ENCODE assay signal across 9 mouse cellular contexts in genomic region chr10:81409330-81409729, GRCm38 (mm10). TPM values are rescaled to one million over a fixed set of nuclear protein-coding genes. Genes with fewer than 3 reads are reported as not detected.
A peak's percentile ranks its signal among the peaks of the same experiment; 100 is the strongest.
DNase-seq lines count a peak whose midpoint lies in the region; ATAC-seq and TF ChIP-seq lines count a peak whose summit lies in the region.
"Had no signal": no experiment of that assay in that cellular context is flagged by ENCODE, and none has a peak within 500 bp of the region (broad histone marks: within the 10 kb centered on the region; RNA-seq: fewer than 3 reads in every experiment).

No protein-coding gene starts in this region.

- no peak overlapping the region for H3K9ac ChIP-seq in ES-Bruce4 (ENCODE audit: low read depth, poor library complexity, severe bottlenecking)
- H3K9ac ChIP-seq in embryonic facial prominence, embryonic 14.5 days (ENCODE audit: low read depth, low read length), result no peak overlapping the region
- H3K9ac ChIP-seq in liver, embryonic 11.5 days (ENCODE audit: low read depth, low read length), result peak overlapping the region; percentile 35; the same call in 1 of the 2 replicates

- H3K4me3 ChIP-seq in kidney, adult 2 months (ENCODE audit: insufficient read depth, low read depth, low read length), result no peak overlapping the region
- H3K4me3 ChIP-seq in ES-Bruce4 (ENCODE audit: low read depth, low read length), result peak overlapping the region; percentile 42
- H3K4me3 ChIP-seq in embryonic facial prominence, embryonic 14.5 days (ENCODE audit: low read depth, low read length), result no peak overlapping the region
- H3K4me3 ChIP-seq in liver, embryonic 11.5 days (ENCODE audit: low read depth, low read length), result peak overlapping the region; percentile 29

- no peak for TF ChIP-seq CTCF in kidney, adult 2 months (conservative IDR thresholded peaks at IDR 0.05; ENCODE audit: insufficient read depth, insufficient read length, low read depth, low read length)
- TF ChIP-seq CTCF in ES-Bruce4 (IDR thresholded peaks at IDR 0.05; ENCODE audit: low read depth, low read length), result no peak

- no peak overlapping the region for H3K4me2 ChIP-seq in embryonic facial prominence, embryonic 14.5 days (ENCODE audit: low read depth, low read length)
- peak overlapping the region; percentile 48 for H3K4me2 ChIP-seq in liver, embryonic 11.5 days

- TF ChIP-seq EP300 in ES-Bruce4 (IDR thresholded peaks at IDR 0.05; ENCODE audit: insufficient read depth, low read depth, low read length), result no peak

- no peak for TF ChIP-seq POLR2A in kidney, adult 2 months (IDR thresholded peaks at IDR 0.05; ENCODE audit: low read depth, low read length)
- TF ChIP-seq POLR2A in ES-Bruce4 (IDR thresholded peaks at IDR 0.05; ENCODE audit: insufficient read depth, low read length), result no peak

- no peaks in the 10 kb centered on the region for H3K9me3 ChIP-seq in ES-Bruce4 (replicated peaks; ENCODE audit: control insufficient read depth, insufficient read depth, low read length, poor library complexity, severe bottlenecking)
- no peaks in the 10 kb centered on the region for H3K9me3 ChIP-seq in embryonic facial prominence, embryonic 14.5 days (ENCODE audit: control insufficient read depth, low read length)
- no peaks in the 10 kb centered on the region for H3K9me3 ChIP-seq in liver, embryonic 11.5 days (ENCODE audit: control insufficient read depth, low read length)

- no peaks in the 10 kb centered on the region for H3K27me3 ChIP-seq in kidney, adult 2 months (replicated peaks; ENCODE audit: control insufficient read depth, insufficient read depth, low read length)
- no peaks in the 10 kb centered on the region for H3K27me3 ChIP-seq in ES-Bruce4 (ENCODE audit: control insufficient read depth, insufficient read depth, low read length, poor library complexity, severe bottlenecking)
- no peaks in the 10 kb centered on the region for H3K27me3 ChIP-seq in embryonic facial prominence, embryonic 14.5 days (replicated peaks; ENCODE audit: control insufficient read depth, insufficient read depth, low read length)
- H3K27me3 ChIP-seq in liver, embryonic 11.5 days (replicated peaks; ENCODE audit: control insufficient read depth, insufficient read depth, low read length), result peaks cover 24% of the 10 kb centered on the region

- H3K4me1 ChIP-seq in kidney, adult 2 months (ENCODE audit: control insufficient read depth, insufficient read depth, low read length), result peaks cover 63% of the 10 kb centered on the region
- peaks cover 28% of the 10 kb centered on the region for H3K4me1 ChIP-seq in ES-Bruce4 (ENCODE audit: control insufficient read depth, insufficient read depth, low read length)
- peaks cover 56% of the 10 kb centered on the region for H3K4me1 ChIP-seq in embryonic facial prominence, embryonic 14.5 days (ENCODE audit: control insufficient read depth, insufficient read depth, low read length)
- peaks cover 86% of the 10 kb centered on the region for H3K4me1 ChIP-seq in liver, embryonic 11.5 days (replicated peaks; ENCODE audit: control insufficient read depth, insufficient read depth, low read length)

- DNase-seq in kidney, adult 2 months, result no peak
- no peak for DNase-seq in kidney, postnatal 10 days
- DNase-seq in embryonic facial prominence, embryonic 14.5 days (ENCODE audit: low spot score), result no peak
- DNase-seq in liver, embryonic 11.5 days (ENCODE audit: low spot score), result no peak
- DNase-seq in layer of hippocampus, adult 8-10 months (ENCODE audit: low spot score in 2 of 2), result no peak
- no peak for DNase-seq in spleen, postnatal 36 days (ENCODE audit: low spot score in 2 of 2)
- no peak for DNase-seq in right cerebral cortex, postnatal 36 days (ENCODE audit: low spot score in 2 of 2)
- DNase-seq: thymus, adult 18-20 months had no signal

- peaks cover 2% of the 10 kb centered on the region; the same call in 1 of the 2 replicates for H3K36me3 ChIP-seq in kidney, adult 2 months (ENCODE audit: control insufficient read depth, insufficient read depth, low read length)
- no peaks in the 10 kb centered on the region for H3K36me3 ChIP-seq in ES-Bruce4 (ENCODE audit: control insufficient read depth, insufficient read depth, low read length, poor library complexity, severe bottlenecking)
- H3K36me3 ChIP-seq in embryonic facial prominence, embryonic 14.5 days (ENCODE audit: control insufficient read depth, insufficient read depth, low read length), result peaks cover 58% of the 10 kb centered on the region
- H3K36me3 ChIP-seq in liver, embryonic 11.5 days (ENCODE audit: control insufficient read depth, insufficient read depth, low read length), result no peaks in the 10 kb centered on the region; the same call in 1 of the 2 replicates

- 39% methylated on average over 8 of the region's 8 CpGs for WGBS in kidney, adult 2 months
- WGBS in embryonic facial prominence, embryonic 14.5 days, result 21% methylated on average over 6 of the region's 8 CpGs
- 17% methylated on average over 8 of the region's 8 CpGs for WGBS in liver, embryonic 11.5 days

- ATAC-seq in embryonic facial prominence, embryonic 14.5 days (ENCODE audit: low read depth), result no peak
- ATAC-seq in liver, embryonic 11.5 days (replicated peaks; ENCODE audit: low FRiP score), result peak; percentile 8; the same call in 1 of the 2 replicates

- peak overlapping the region; percentile 97 for H3K27ac ChIP-seq in kidney, adult 2 months (ENCODE audit: insufficient read depth, low read depth, low read length)
- peak overlapping the region; percentile 46 for H3K27ac ChIP-seq in ES-Bruce4 (ENCODE audit: insufficient read depth, low read length)
- 0 out of 2 replicates have a peak overlapping the region, but pooled peaks have one; percentile 40 for H3K27ac ChIP-seq in embryonic facial prominence, embryonic 14.5 days (replicated peaks; ENCODE audit: low read depth, low read length)
- peak overlapping the region; percentile 75 for H3K27ac ChIP-seq in liver, embryonic 11.5 days (ENCODE audit: low read depth, low read length)

RNA-seq across cellular contexts. Expression of gene Smim24, which starts 16.5 kb away (rescaled TPM):
- polyA plus RNA-seq in kidney, adult 2 months (2012; rRNA removed), result 693 and 694 TPM in 2 replicates
- 4.8 and 5.3 TPM in 2 replicates for polyA plus RNA-seq in ES-Bruce4 (2011; ENCODE audit: insufficient read depth, insufficient read length, low read depth, missing spikeins)
- polyA plus RNA-seq in embryonic facial prominence, embryonic 14.5 days (2014; fragmentation: Nextera tagmentation; extraction: Ambion mirVana), result 3.9 and 4.1 TPM in 2 replicates
- 3.8 and 4.5 TPM in 2 replicates for polyA plus RNA-seq in liver, embryonic 11.5 days (2014; fragmentation: Nextera tagmentation; extraction: Ambion mirVana)
- 1 to 10 TPM; 1.3 to 1.7 (median 1.4) TPM for total RNA-seq in layer of hippocampus, adult 8-10 months (2022)

RNA-seq across cellular contexts. Expression of gene Gm48552, which starts 20.5 kb away (rescaled TPM):
- polyA plus RNA-seq in kidney, adult 2 months (2012; rRNA removed), result 1.0 and 2.8 TPM in 2 replicates
- polyA plus RNA-seq in ES-Bruce4 (2011; ENCODE audit: insufficient read depth, insufficient read length, low read depth, missing spikeins), result 1.1 TPM in 1 of 2 replicates, not detected in the other
- 0.77 and 0.88 TPM in 2 replicates for polyA plus RNA-seq in embryonic facial prominence, embryonic 14.5 days (2014; fragmentation: Nextera tagmentation; extraction: Ambion mirVana)
- polyA plus RNA-seq in liver, embryonic 11.5 days (2014; fragmentation: Nextera tagmentation; extraction: Ambion mirVana), result 0.62 and 0.67 TPM in 2 replicates
- 1 to 10 TPM; 2.9 to 9.7 (median 4.2) TPM for total RNA-seq in layer of hippocampus, adult 8-10 months (2022)

RNA-seq across cellular contexts. Expression of gene Gm48551, which starts 25.1 kb away (rescaled TPM):
- 2.1 and 2.3 TPM in 2 replicates for polyA plus RNA-seq in kidney, adult 2 months (2012; rRNA removed)
- polyA plus RNA-seq in ES-Bruce4 (2011; ENCODE audit: insufficient read depth, insufficient read length, low read depth, missing spikeins), result 1.5 TPM in 1 of 2 replicates, not detected in the other
- polyA plus RNA-seq in embryonic facial prominence, embryonic 14.5 days (2014; fragmentation: Nextera tagmentation; extraction: Ambion mirVana), result 2.4 and 2.6 TPM in 2 replicates
- polyA plus RNA-seq in liver, embryonic 11.5 days (2014; fragmentation: Nextera tagmentation; extraction: Ambion mirVana), result 1.3 and 1.9 TPM in 2 replicates
- total RNA-seq in layer of hippocampus, adult 8-10 months (2022), result 1 to 10 TPM; 2.7 to 5.5 (median 4.5) TPM

RNA-seq across cellular contexts. Expression of gene Dohh, which starts 25.1 kb away (rescaled TPM):
- 60.6 and 79.8 TPM in 2 replicates for polyA plus RNA-seq in kidney, adult 2 months (2012; rRNA removed)
- 52.9 and 70.3 TPM in 2 replicates for polyA plus RNA-seq in ES-Bruce4 (2011; ENCODE audit: insufficient read depth, insufficient read length, low read depth, missing spikeins)
- 61.4 and 67.1 TPM in 2 replicates for polyA plus RNA-seq in embryonic facial prominence, embryonic 14.5 days (2014; fragmentation: Nextera tagmentation; extraction: Ambion mirVana)
- 97.4 and 99.3 TPM in 2 replicates for polyA plus RNA-seq in liver, embryonic 11.5 days (2014; fragmentation: Nextera tagmentation; extraction: Ambion mirVana)
- 10 to 100 TPM; 64.3 to 78.5 (median 72.6) TPM for total RNA-seq in layer of hippocampus, adult 8-10 months (2022)

RNA-seq across cellular contexts. Expression of gene Fzr1, which starts 31.0 kb away (rescaled TPM):
- 41.1 and 49.8 TPM in 2 replicates for polyA plus RNA-seq in kidney, adult 2 months (2012; rRNA removed)
- 47.8 and 51.4 TPM in 2 replicates for polyA plus RNA-seq in ES-Bruce4 (2011; ENCODE audit: insufficient read depth, insufficient read length, low read depth, missing spikeins)
- 69.5 and 90.1 TPM in 2 replicates for polyA plus RNA-seq in embryonic facial prominence, embryonic 14.5 days (2014; fragmentation: Nextera tagmentation; extraction: Ambion mirVana)
- 74.0 and 75.9 TPM in 2 replicates for polyA plus RNA-seq in liver, embryonic 11.5 days (2014; fragmentation: Nextera tagmentation; extraction: Ambion mirVana)
- 10 to 100 TPM; 64.6 to 72.1 (median 67.2) TPM for total RNA-seq in layer of hippocampus, adult 8-10 months (2022)

Comparison
In these comparisons a context has a peak if more than half of its experiments do, and no peak if none do; other contexts are left out.
1. H3K27ac ChIP-seq: peak in every context shown above with its lines; median percentile 97 in kidney, adult 2 months; 75 in liver, embryonic 11.5 days; 46 in ES-Bruce4; 40 in embryonic facial prominence, embryonic 14.5 days.
2. H3K4me3 ChIP-seq: peak in ES-Bruce4 (single experiment) and liver, embryonic 11.5 days (single experiment); none in kidney, adult 2 months (single experiment) and embryonic facial prominence, embryonic 14.5 days (single experiment).
3. RNA of gene Smim24, which starts 16.5 kb away (polyA plus RNA-seq): 693 to 694 TPM in kidney, adult 2 months; 4.8 to 5.3 TPM in ES-Bruce4, 3.8 to 4.5 TPM in liver, embryonic 11.5 days and 3.9 to 4.1 TPM in embryonic facial prominence, embryonic 14.5 days; every median in the first group is over 100 times any median in the second.